Mouse (Mus musculus): ENCODE measurements around the gene Txndc5. TPM values are rescaled to one million over a fixed set of nuclear protein-coding genes. Genes with fewer than 3 reads are reported as not detected.

Gene Txndc5
- polyA plus RNA-seq, 1 experiment from 2014 or later: 337 TPM

DNA sequence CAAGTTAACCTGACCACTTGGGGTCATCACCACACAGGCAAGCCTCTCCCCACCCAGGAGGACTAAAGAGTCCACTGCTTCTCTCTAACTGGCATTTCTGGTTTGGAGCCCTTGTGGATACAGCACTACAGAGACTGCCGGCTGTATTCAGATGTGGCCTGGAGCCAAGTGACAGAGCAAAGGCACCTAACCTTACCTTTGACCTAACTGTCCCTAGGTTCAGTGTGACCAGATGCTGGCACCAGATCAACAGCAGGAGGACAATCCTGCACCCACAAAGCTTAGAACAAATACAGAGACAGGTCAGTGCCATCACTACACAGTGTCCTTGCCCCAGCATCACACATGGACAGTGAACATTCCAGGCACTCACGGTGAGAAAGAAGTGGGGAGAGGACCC lies 2.5 kb downstream of the Txndc5 start:
- ChIA-PET CTCF (no interaction called here), POLR2A (no interaction called here)
- no peak for DNase-seq (ENCODE audit: low read depth, low spot score)
- no peak for ATAC-seq
- no peaks in the 10 kb centered on the region for H3K27me3 ChIP-seq
- in situ Hi-C loops (cut with MboI; ENCODE audit: low pct_unique_long_range_greater_than_20kb): no loop called here
- no peak for TF ChIP-seq CTCF (IDR thresholded peaks at IDR 0.05)

DNA sequence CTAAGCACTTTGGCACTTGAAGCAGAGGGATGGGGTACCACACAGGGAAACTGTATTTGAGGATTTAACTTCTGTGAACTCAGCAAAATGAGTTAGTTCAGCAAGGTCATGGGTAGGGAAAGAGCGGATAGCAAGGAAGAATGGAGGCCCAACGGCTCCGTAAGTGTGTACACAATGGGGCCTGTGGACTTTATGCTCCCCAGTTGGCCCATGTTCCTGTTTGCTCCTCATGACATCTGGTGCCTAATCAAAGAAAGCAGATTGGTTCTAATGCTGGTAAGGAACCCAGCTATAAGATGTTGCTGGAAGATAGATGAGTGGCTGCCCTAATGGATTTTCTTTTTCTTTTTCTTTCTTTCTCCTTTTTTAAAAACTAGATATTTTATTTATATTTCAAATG lies 3.4 kb downstream of the Txndc5 start:
- CTCF ChIA-PET: no interaction called here
- DNase-seq (ENCODE audit: low read depth, low spot score) (no peak), ATAC-seq (no peak)
- H3K27me3 ChIP-seq: no peaks in the 10 kb centered on the region
- in situ Hi-C loops (cut with MboI; ENCODE audit: low pct_unique_long_range_greater_than_20kb): no loop called here
- no peak for TF ChIP-seq CTCF (IDR thresholded peaks at IDR 0.05)
- POLR2A ChIA-PET: no interaction called here

GRCm38 (mm10) chr13:38523231-38523630 lies 5.4 kb downstream of the Txndc5 start:
- no peak for TF ChIP-seq CTCF (IDR thresholded peaks at IDR 0.05)
- no peaks in the 10 kb centered on the region for H3K27me3 ChIP-seq
- in situ Hi-C loops (cut with MboI; ENCODE audit: low pct_unique_long_range_greater_than_20kb): no loop called here
- ATAC-seq (no peak), DNase-seq (ENCODE audit: low read depth, low spot score) (no peak)
- POLR2A ChIA-PET: interaction anchor here (1.4 kb wide), 1 partner anchor 15 kb away, joined by 4 read pairs; no protein-coding TSS in a partner anchor
- CTCF ChIA-PET: no interaction called here

- CTCF ChIA-PET: no interaction called here
- in situ Hi-C loops (cut with MboI; ENCODE audit: low pct_unique_long_range_greater_than_20kb): no loop called here
- no peaks in the 10 kb centered on the region for H3K27me3 ChIP-seq
- POLR2A ChIA-PET: no interaction called here
- TF ChIP-seq CTCF (IDR thresholded peaks at IDR 0.05): no peak
- ATAC-seq (no peak), DNase-seq (ENCODE audit: low read depth, low spot score) (no peak)
These were observed 6.5 kb downstream of the Txndc5 start for GRCm38 (mm10) chr13:38522056-38522654.

DNA sequence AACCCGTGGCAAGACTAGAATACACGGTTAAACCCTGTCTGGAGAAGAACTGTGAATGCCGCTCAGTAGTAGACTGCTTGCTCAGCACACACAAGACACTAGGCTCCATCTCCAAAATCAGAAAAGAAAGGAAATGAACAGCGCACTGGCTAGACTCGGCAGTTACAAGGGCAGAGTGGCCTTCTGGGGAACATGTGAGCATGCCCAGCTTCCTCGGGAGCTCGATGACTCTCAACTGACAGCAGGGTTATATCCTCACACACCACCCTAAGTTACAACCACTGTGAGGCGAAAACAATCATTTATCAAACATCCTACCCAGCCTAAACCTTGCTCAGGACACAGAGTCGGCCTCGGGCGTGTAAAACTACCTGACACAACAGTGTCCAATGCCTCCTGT lies 8.3 kb downstream of the Txndc5 start:
- in situ Hi-C loops (cut with MboI; ENCODE audit: low pct_unique_long_range_greater_than_20kb): no loop called here
- DNase-seq (ENCODE audit: low read depth, low spot score): no peak
- ChIA-PET POLR2A (no interaction called here), CTCF (no interaction called here)
- TF ChIP-seq CTCF (IDR thresholded peaks at IDR 0.05): no peak
- no peak for ATAC-seq
- H3K27me3 ChIP-seq: no peaks in the 10 kb centered on the region

- ChIA-PET POLR2A (no interaction called here), CTCF (no interaction called here)
- no peak for DNase-seq (ENCODE audit: low read depth, low spot score)
- no peak for ATAC-seq
- H3K27me3 ChIP-seq: no peaks in the 10 kb centered on the region
- no peak for TF ChIP-seq CTCF (IDR thresholded peaks at IDR 0.05)
- in situ Hi-C loops (cut with MboI; ENCODE audit: low pct_unique_long_range_greater_than_20kb): no loop called here
These were observed 12.0 kb downstream of the Txndc5 start for GRCm38 (mm10) chr13:38516582-38516981.

DNA sequence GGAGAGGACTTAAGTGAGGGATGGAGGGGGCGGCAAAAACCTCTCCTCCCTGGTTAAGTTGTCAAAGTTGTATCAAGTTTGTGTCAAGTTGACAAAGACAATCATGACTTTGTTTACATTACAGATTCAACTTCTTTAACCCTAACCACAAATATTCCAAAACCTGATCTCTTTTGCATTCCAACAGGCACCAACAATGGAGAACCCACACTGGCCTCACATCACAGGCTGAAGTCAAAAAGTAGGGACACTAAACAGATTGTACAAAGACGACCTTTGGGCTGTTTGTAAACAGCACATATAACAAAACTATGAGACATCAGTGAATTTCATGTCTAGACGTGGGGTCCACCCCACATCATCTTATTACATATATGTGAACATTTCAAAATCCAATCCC lies 12.8 kb downstream of the Txndc5 start:
- ATAC-seq (no peak), DNase-seq (ENCODE audit: low read depth, low spot score) (no peak)
- no peak for TF ChIP-seq CTCF (IDR thresholded peaks at IDR 0.05)
- in situ Hi-C loops (cut with MboI; ENCODE audit: low pct_unique_long_range_greater_than_20kb): no loop called here
- ChIA-PET POLR2A (no interaction called here), CTCF (no interaction called here)
- no peaks in the 10 kb centered on the region for H3K27me3 ChIP-seq

DNA sequence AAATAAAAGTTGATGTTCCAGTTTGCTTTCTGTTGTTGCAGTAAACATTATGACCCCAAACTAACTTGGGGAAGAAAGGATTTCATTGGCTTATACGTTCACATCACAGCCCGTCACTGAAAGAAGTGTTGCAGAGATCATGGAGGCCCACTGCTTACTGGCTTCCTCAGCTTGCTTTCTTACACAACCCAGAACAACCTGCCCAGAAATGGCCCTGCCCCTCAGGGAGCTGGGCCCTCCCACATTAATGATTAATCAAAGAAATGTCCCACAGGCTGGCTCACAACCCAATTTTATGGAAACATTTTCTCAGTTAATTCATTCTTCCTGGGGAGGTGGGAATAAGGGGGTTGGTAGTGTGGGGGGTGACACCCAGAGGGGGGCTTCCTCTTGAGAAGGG lies 13.2 kb downstream of the Txndc5 start:
- ChIA-PET POLR2A (interaction anchor here (2.5 kb wide), 1 partner anchor 13 kb away, joined by 11 read pairs; the partner anchor contains the start of gene Txndc5), CTCF (no interaction called here)
- DNase-seq (ENCODE audit: low read depth, low spot score): no peak
- no peaks in the 10 kb centered on the region for H3K27me3 ChIP-seq
- ATAC-seq: no peak
- TF ChIP-seq CTCF (IDR thresholded peaks at IDR 0.05): no peak
- in situ Hi-C loops (cut with MboI; ENCODE audit: low pct_unique_long_range_greater_than_20kb): no loop called here

DNA sequence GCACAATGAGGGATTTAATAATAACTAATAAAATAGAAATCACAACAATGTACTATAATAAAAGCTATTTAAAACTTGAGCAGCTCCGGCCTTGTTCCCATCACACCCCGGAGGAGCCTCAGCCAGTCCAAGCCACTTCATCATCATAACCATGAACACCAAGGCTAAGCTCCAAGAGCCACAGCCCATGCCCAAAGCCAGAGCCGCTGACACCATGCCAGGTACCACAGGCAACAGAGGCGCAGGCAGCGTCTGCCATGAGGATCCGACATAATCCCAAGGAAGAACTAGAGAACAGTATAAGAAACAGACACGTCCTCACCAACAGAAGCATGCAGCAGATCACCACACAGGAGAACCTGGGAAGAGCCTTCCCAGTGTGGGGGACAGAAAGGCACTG lies 14.7 kb downstream of the Txndc5 start:
- H3K27me3 ChIP-seq: no peaks in the 10 kb centered on the region
- POLR2A ChIA-PET: interaction anchor here (2.5 kb wide), 1 partner anchor 14 kb away, joined by 11 read pairs; the partner anchor contains the start of gene Txndc5
- ATAC-seq (no peak), DNase-seq (ENCODE audit: low read depth, low spot score) (no peak)
- in situ Hi-C loops (cut with MboI; ENCODE audit: low pct_unique_long_range_greater_than_20kb): no loop called here
- no peak for TF ChIP-seq CTCF (IDR thresholded peaks at IDR 0.05)
- CTCF ChIA-PET: interaction anchor here (1.0 to 1.6 kb wide), 2 partner anchors 15 to 118 kb away, joined by 3 read pairs; partner anchors contain the start of gene Txndc5

DNA sequence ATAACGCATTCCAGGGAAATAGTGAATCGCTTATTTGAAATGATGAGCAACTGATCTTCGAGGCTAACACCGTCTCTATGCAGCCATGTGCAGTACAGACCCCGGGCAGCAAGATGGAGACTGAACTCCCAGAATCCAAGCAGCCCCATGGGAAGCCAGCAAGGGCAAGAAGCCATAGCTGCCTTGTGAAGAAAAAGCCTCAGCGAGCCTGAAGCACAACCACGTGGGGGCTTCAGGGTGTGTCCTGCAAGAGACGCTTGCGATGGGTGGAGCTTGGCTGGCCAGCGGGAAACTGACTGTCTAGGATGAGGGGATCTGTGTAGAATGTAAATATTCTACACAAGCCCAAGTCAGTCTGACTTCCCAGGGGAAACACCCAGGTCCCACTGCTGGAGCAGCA lies 16.6 kb downstream of the Txndc5 start:
- H3K27me3 ChIP-seq: no peaks in the 10 kb centered on the region
- ATAC-seq: no peak
- DNase-seq (ENCODE audit: low read depth, low spot score): no peak
- in situ Hi-C loops (cut with MboI; ENCODE audit: low pct_unique_long_range_greater_than_20kb): no loop called here
- POLR2A ChIA-PET: interaction anchor here (0.6 kb wide), 1 partner anchor 366 kb away, joined by 6 read pairs; no protein-coding TSS in a partner anchor
- no peak for TF ChIP-seq CTCF (IDR thresholded peaks at IDR 0.05)
- CTCF ChIA-PET: no interaction called here

- in situ Hi-C loops (cut with MboI; ENCODE audit: low pct_unique_long_range_greater_than_20kb): no loop called here
- POLR2A ChIA-PET: interaction anchor here (0.5 to 1.8 kb wide), 3 partner anchors 11 to 89 kb away, joined by 3 to 6 read pairs (median 3); partner anchors contain the start of gene Txndc5
- ATAC-seq (no peak), DNase-seq (ENCODE audit: low read depth, low spot score) (no peak)
- no peak for TF ChIP-seq CTCF (IDR thresholded peaks at IDR 0.05)
- no peaks in the 10 kb centered on the region for H3K27me3 ChIP-seq
- CTCF ChIA-PET: no interaction called here
These were observed 18.8 kb downstream of the Txndc5 start for GRCm38 (mm10) chr13:38509681-38510341.

All from Patski (cell line).